Mouse (Mus musculus): ENCODE results near the gene Elavl1. TPM values are rescaled to one million over a fixed set of nuclear protein-coding genes. Genes with fewer than 3 reads are reported as not detected.
A peak's percentile ranks its signal among the peaks of the same experiment; 100 is the strongest.

Gene Elavl1
- polyA plus RNA-seq, 1 experiment: 20.7 TPM

DNA sequence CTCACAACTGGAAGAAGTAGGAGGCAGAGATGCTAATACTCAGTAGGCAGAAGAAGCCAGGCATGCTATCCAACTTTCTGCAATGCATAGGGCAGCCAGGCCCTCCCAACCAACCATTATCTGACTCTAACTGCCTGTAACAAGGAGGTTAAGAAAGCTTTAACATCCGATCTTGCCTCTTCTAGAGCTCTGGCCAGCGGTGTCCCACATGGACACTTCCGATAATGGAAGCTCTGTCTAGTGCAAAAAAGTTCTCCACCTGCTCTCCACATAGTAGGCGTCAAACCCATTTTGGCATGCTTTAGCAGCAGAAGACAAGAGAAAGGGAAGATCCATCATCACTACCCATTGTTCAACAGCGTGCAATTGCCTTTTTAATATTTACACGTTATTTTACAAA is 1.3 kb downstream of the Elavl1 start:
- Histone ChIP-seq H3K4me1 (ENCODE audit: control insufficient read depth, insufficient read depth, insufficient read length, low read length) (peaks cover 20% of the 10 kb centered on the region; the same call in 1 of the 2 replicates), H3K27ac (ENCODE audit: insufficient read depth, low read depth, low read length) (0 out of 2 replicates have a peak overlapping the region, but pooled peaks have one; percentile 10), H3K36me3 (ENCODE audit: control insufficient read depth, insufficient read depth, low read length) (peaks cover 20% of the 10 kb centered on the region), H3K4me3 (ENCODE audit: low read depth, low read length) (peak overlapping the region; percentile 38; the same call in 1 of the 2 replicates), H3K27me3 (ENCODE audit: control insufficient read depth, insufficient read depth, low read length) (no peaks in the 10 kb centered on the region)
- TF ChIP-seq CTCF (IDR thresholded peaks at IDR 0.05; ENCODE audit: extremely low read depth, insufficient read length, insufficient replicate concordance, low read depth, low read length): no peak
- TF ChIP-seq POLR2A (IDR thresholded peaks at IDR 0.05; ENCODE audit: low read depth, low read length): no peak
- 1% methylated on average over 6 of the region's 6 CpGs for WGBS

DNA sequence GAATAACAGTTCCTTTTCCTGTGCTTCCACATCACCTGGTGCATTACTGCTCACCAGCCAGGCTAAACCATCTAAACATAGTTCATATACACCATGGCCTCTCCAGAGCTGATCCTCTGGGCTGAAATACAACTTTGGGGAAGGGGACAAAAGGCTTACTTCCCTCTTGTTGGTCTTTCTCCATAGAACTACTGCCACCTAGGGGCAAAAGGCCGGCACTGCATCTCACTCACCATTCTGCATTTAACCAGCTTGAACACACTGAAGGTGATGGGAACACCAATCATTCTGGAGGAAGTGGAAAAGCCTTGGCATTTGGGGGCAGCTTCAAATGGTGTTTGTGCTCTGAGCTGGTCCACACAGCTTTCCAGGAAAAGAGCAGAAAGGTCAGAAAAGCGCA is 2.7 kb downstream of the Elavl1 start:
- Histone ChIP-seq H3K4me1 (ENCODE audit: control insufficient read depth, insufficient read depth, insufficient read length, low read length) (peaks cover 23% of the 10 kb centered on the region), H3K27ac (ENCODE audit: insufficient read depth, low read depth, low read length) (no peak overlapping the region), H3K4me3 (ENCODE audit: low read depth, low read length) (no peak overlapping the region), H3K27me3 (ENCODE audit: control insufficient read depth, insufficient read depth, low read length) (no peaks in the 10 kb centered on the region), H3K36me3 (ENCODE audit: control insufficient read depth, insufficient read depth, low read length) (peaks cover 10% of the 10 kb centered on the region)
- TF ChIP-seq POLR2A (IDR thresholded peaks at IDR 0.05; ENCODE audit: low read depth, low read length) (no peak), CTCF (IDR thresholded peaks at IDR 0.05; ENCODE audit: extremely low read depth, insufficient read length, insufficient replicate concordance, low read depth, low read length) (peak; percentile 55; the same call in 1 of the 2 replicates)
- WGBS: 28% methylated on average over 2 of the region's 2 CpGs

DNA sequence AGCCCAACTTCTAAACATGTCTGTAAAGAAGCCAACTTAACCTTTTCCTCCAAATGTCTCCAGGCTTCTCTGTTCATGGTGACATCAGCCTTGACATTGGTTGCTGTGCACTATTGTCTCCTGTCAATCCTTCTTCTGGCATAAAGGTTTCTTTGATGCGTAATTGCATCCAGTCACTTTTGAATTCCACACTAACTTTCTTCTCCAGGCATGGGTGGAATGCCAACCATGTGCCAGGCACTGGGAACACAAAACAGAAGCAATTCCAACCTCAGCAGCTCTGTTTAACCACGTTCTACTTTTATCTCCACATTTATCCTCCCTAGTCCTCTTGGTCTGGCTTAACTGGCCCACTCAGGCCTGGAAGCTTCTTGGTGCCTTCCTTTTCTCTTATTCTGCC is 4.2 kb downstream of the Elavl1 start:
- Histone ChIP-seq H3K27ac (ENCODE audit: insufficient read depth, low read depth, low read length) (no peak overlapping the region), H3K4me1 (ENCODE audit: control insufficient read depth, insufficient read depth, insufficient read length, low read length) (peaks cover 23% of the 10 kb centered on the region), H3K4me3 (ENCODE audit: low read depth, low read length) (no peak overlapping the region), H3K27me3 (ENCODE audit: control insufficient read depth, insufficient read depth, low read length) (no peaks in the 10 kb centered on the region), H3K36me3 (ENCODE audit: control insufficient read depth, insufficient read depth, low read length) (peaks cover 11% of the 10 kb centered on the region)
- WGBS: 59% methylated on average over 2 of the region's 2 CpGs
- no peak for TF ChIP-seq POLR2A (IDR thresholded peaks at IDR 0.05; ENCODE audit: low read depth, low read length)
- no peak for TF ChIP-seq CTCF (IDR thresholded peaks at IDR 0.05; ENCODE audit: extremely low read depth, insufficient read length, insufficient replicate concordance, low read depth, low read length)

DNA sequence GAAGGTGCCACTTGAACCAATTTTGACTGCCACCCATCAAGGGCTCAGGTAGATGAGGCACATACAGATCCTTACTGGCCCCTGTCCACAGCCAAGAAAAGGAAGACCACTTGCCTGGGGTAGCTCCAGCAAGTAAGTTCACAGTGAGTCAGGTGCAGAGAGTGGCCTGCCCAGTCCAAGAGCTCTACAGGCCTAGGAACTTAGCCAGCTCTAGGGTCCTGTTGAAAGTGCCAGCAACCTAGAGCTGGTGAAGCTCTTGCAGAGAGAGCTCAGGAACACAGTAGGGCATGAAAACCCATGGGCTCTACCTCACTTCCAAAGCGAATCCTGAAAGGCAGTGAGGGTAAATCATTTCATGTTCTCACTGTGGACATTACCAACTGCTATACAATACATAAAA is 4.8 kb downstream of the Elavl1 start:
- TF ChIP-seq POLR2A (IDR thresholded peaks at IDR 0.05; ENCODE audit: low read depth, low read length): no peak
- TF ChIP-seq CTCF (IDR thresholded peaks at IDR 0.05; ENCODE audit: extremely low read depth, insufficient read length, insufficient replicate concordance, low read depth, low read length): no peak
- 86% methylated on average over 1 of the region's 1 CpGs for WGBS
- Histone ChIP-seq H3K27ac (ENCODE audit: insufficient read depth, low read depth, low read length) (no peak overlapping the region), H3K4me1 (ENCODE audit: control insufficient read depth, insufficient read depth, insufficient read length, low read length) (peaks cover 23% of the 10 kb centered on the region), H3K4me3 (ENCODE audit: low read depth, low read length) (no peak overlapping the region), H3K36me3 (ENCODE audit: control insufficient read depth, insufficient read depth, low read length) (peaks cover 11% of the 10 kb centered on the region), H3K27me3 (ENCODE audit: control insufficient read depth, insufficient read depth, low read length) (no peaks in the 10 kb centered on the region)

- TF ChIP-seq CTCF (IDR thresholded peaks at IDR 0.05; ENCODE audit: extremely low read depth, insufficient read length, insufficient replicate concordance, low read depth, low read length) (no peak), POLR2A (IDR thresholded peaks at IDR 0.05; ENCODE audit: low read depth, low read length) (no peak)
- peaks cover 11% of the 10 kb centered on the region for H3K36me3 ChIP-seq (ENCODE audit: control insufficient read depth, insufficient read depth, low read length)
- H3K4me1 ChIP-seq (ENCODE audit: control insufficient read depth, insufficient read depth, insufficient read length, low read length): peaks cover 26% of the 10 kb centered on the region
- H3K27me3 ChIP-seq (ENCODE audit: control insufficient read depth, insufficient read depth, low read length): no peaks in the 10 kb centered on the region
- H3K4me3 ChIP-seq (ENCODE audit: low read depth, low read length): no peak overlapping the region
- WGBS: 39% methylated on average over 11 of the region's 11 CpGs
- H3K27ac ChIP-seq (ENCODE audit: insufficient read depth, low read depth, low read length): no peak overlapping the region
These were observed 5.7 kb downstream of the Elavl1 start for GRCm38 (mm10) chr8:4319573-4319872.

GRCm38 (mm10) chr8:4318796-4319572 is 6.2 kb downstream of the Elavl1 start:
- Histone ChIP-seq H3K4me3 (ENCODE audit: low read depth, low read length) (no peak overlapping the region), H3K36me3 (ENCODE audit: control insufficient read depth, insufficient read depth, low read length) (peaks cover 11% of the 10 kb centered on the region), H3K27me3 (ENCODE audit: control insufficient read depth, insufficient read depth, low read length) (no peaks in the 10 kb centered on the region), H3K4me1 (ENCODE audit: control insufficient read depth, insufficient read depth, insufficient read length, low read length) (peaks cover 26% of the 10 kb centered on the region), H3K27ac (ENCODE audit: insufficient read depth, low read depth, low read length) (no peak overlapping the region)
- WGBS: 22% methylated on average over 2 of the region's 2 CpGs
- TF ChIP-seq POLR2A (IDR thresholded peaks at IDR 0.05; ENCODE audit: low read depth, low read length): no peak
- TF ChIP-seq CTCF (IDR thresholded peaks at IDR 0.05; ENCODE audit: extremely low read depth, insufficient read length, insufficient replicate concordance, low read depth, low read length): no peak

DNA sequence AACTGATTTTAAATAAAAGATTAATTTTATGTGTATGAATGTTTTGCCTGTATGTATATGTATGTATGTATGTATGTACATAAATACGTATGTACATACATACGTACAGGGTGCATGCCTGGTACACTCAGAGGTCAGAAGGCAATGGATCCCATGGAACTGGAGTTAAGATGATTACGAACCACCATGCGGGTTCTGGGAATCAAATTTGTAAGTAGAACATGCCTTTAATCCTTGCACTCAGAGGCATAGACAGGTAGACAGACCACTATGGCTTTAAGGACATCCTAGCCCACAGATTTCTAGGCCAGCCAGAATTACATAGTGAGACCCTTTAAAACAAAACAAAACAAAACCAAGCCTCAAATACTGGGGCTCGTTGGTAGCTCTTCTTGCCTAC is 7.1 kb downstream of the Elavl1 start:
- 87% methylated on average over 5 of the region's 5 CpGs for WGBS
- TF ChIP-seq CTCF (IDR thresholded peaks at IDR 0.05; ENCODE audit: extremely low read depth, insufficient read length, insufficient replicate concordance, low read depth, low read length) (no peak), POLR2A (IDR thresholded peaks at IDR 0.05; ENCODE audit: low read depth, low read length) (no peak)

More for the DNA sequence above, 7.1 kb downstream of the Elavl1 start:
- no peak overlapping the region for H3K4me3 ChIP-seq (ENCODE audit: low read depth, low read length)
- H3K27me3 ChIP-seq (ENCODE audit: control insufficient read depth, insufficient read depth, low read length): no peaks in the 10 kb centered on the region
- H3K36me3 ChIP-seq (ENCODE audit: control insufficient read depth, insufficient read depth, low read length): peaks cover 11% of the 10 kb centered on the region
- H3K27ac ChIP-seq (ENCODE audit: insufficient read depth, low read depth, low read length): no peak overlapping the region
- peaks cover 22% of the 10 kb centered on the region for H3K4me1 ChIP-seq (ENCODE audit: control insufficient read depth, insufficient read depth, insufficient read length, low read length)

Data from small intestine, adult 2 months (tissue).